Mouse (Mus musculus): ENCODE measurements at regions not wholly inside any gene's neighbourhood (a gene's known extent, or its start where the extent isn't known, plus 50 kb on each side); places are given as distances from the start of the nearest gene placed in this dataset.

DNA sequence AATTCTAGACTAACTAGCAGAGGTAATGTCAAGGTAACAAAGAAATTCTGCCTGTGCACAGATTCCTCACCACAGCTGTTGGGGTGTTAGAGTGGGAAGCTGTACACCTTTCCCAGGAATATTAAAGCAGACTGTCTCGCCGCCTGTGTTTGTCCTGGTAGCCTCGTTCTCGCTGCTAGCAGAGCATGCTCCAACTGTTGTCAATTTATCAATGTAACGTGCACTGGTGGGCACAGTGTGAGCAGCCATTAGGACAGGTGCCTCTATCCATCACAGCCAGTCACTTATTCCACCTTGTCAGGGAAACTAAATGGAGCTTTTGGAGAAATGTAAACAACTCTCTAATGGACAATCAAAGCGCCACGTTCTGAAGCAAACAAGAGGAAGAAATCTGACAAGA is 339.4 kb downstream of the Lmo4 start:
- TF ChIP-seq CHD2 (IDR thresholded peaks at IDR 0.05; ENCODE audit: low read depth, low read length) (no peak), MAFK (IDR thresholded peaks at IDR 0.05; ENCODE audit: insufficient read depth, low read depth, low read length) (no peak), ZC3H11A (IDR thresholded peaks at IDR 0.05; ENCODE audit: borderline replicate concordance, low read depth, low read length) (no peak), ZNF384 (IDR thresholded peaks at IDR 0.05; ENCODE audit: low read depth, low read length) (no peak), HCFC1 (IDR thresholded peaks at IDR 0.05; ENCODE audit: borderline replicate concordance, insufficient read depth, low read length) (no peak)
- in situ Hi-C loops (cut with MboI; ENCODE audit: low sequenced_read_pairs in 2 of 2, unreplicated experiment in 2 of 2) = no loop called here
- no peak overlapping the region for H3K4me3 ChIP-seq (ENCODE audit: insufficient read depth in 1 of 2, low read depth in 1 of 2, low read length in 2 of 2, poor library complexity in 1 of 2, severe bottlenecking in 1 of 2)
- no peak for DNase-seq (ENCODE audit: low read depth, low spot score)
- H3K4me1 ChIP-seq (ENCODE audit: control insufficient read depth in 2 of 2, insufficient read depth in 2 of 2, low read length in 2 of 2, poor library complexity in 1 of 2) = no peaks in the 10 kb centered on the region
- no peaks in the 10 kb centered on the region for H3K9me3 ChIP-seq (ENCODE audit: control insufficient read depth, insufficient read depth, low read depth, low read length)
- H3K9ac ChIP-seq (ENCODE audit: insufficient read depth, low read depth, low read length, poor library complexity, severe bottlenecking) = no peak overlapping the region
- H3K27ac ChIP-seq (ENCODE audit: insufficient read depth, low read depth, low read length, poor library complexity, severe bottlenecking) = no peak overlapping the region
- H3K36me3 ChIP-seq (ENCODE audit: control insufficient read depth, insufficient read depth, low read length, poor library complexity, severe bottlenecking) = no peaks in the 10 kb centered on the region

- no peak overlapping the region for H3K27ac ChIP-seq (ENCODE audit: insufficient read depth, low read depth, low read length, poor library complexity, severe bottlenecking)
- in situ Hi-C loops (cut with MboI; ENCODE audit: low sequenced_read_pairs in 2 of 2, unreplicated experiment in 2 of 2) = no loop called here
- no peaks in the 10 kb centered on the region for H3K36me3 ChIP-seq (ENCODE audit: control insufficient read depth, insufficient read depth, low read length, poor library complexity, severe bottlenecking)
- H3K9me3 ChIP-seq (ENCODE audit: control insufficient read depth, insufficient read depth, low read depth, low read length) = no peaks in the 10 kb centered on the region
- H3K4me1 ChIP-seq (ENCODE audit: control insufficient read depth in 2 of 2, insufficient read depth in 2 of 2, low read length in 2 of 2, poor library complexity in 1 of 2) = no peaks in the 10 kb centered on the region
- no peak overlapping the region for H3K4me3 ChIP-seq (ENCODE audit: insufficient read depth in 1 of 2, low read depth in 1 of 2, low read length in 2 of 2, poor library complexity in 1 of 2, severe bottlenecking in 1 of 2)
- DNase-seq (ENCODE audit: low read depth, low spot score) = no peak
- no peak overlapping the region for H3K9ac ChIP-seq (ENCODE audit: insufficient read depth, low read depth, low read length, poor library complexity, severe bottlenecking)
- TF ChIP-seq CHD2 (IDR thresholded peaks at IDR 0.05; ENCODE audit: low read depth, low read length) (no peak), ZC3H11A (IDR thresholded peaks at IDR 0.05; ENCODE audit: borderline replicate concordance, low read depth, low read length) (no peak), MAFK (IDR thresholded peaks at IDR 0.05; ENCODE audit: insufficient read depth, low read depth, low read length) (no peak), ZNF384 (IDR thresholded peaks at IDR 0.05; ENCODE audit: low read depth, low read length) (no peak)
Measured at GRCm38 (mm10) chr3:143864490-143864889, 340.5 kb downstream of the Lmo4 start.

DNA sequence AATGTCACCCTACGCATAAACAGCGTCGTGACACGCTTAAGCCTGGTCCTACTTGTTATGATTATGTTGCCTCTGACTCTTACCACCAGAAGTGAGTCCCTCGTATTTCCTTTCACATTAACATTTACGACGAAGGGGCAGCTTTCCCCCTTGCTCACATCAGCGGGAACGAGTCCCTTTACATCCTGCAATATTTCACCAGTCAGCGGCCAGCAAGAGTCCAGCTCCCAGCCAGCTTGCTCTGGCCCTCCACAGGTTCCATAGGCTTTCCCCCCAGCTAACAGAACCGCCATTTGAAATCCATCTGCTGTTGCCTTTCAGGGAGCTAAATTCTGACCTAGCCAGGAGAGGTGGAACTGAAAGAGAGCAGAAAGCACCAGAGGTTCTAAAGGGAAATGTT is 342.5 kb downstream of the Lmo4 start:
- Histone ChIP-seq H3K36me3 (ENCODE audit: control insufficient read depth, insufficient read depth, low read length, poor library complexity, severe bottlenecking) (no peaks in the 10 kb centered on the region), H3K4me3 (ENCODE audit: insufficient read depth in 1 of 2, low read depth in 1 of 2, low read length in 2 of 2, poor library complexity in 1 of 2, severe bottlenecking in 1 of 2) (no peak overlapping the region), H3K9me3 (ENCODE audit: control insufficient read depth, insufficient read depth, low read depth, low read length) (no peaks in the 10 kb centered on the region), H3K9ac (ENCODE audit: insufficient read depth, low read depth, low read length, poor library complexity, severe bottlenecking) (no peak overlapping the region), H3K27ac (ENCODE audit: insufficient read depth, low read depth, low read length, poor library complexity, severe bottlenecking) (no peak overlapping the region), H3K4me1 (ENCODE audit: control insufficient read depth in 2 of 2, insufficient read depth in 2 of 2, low read length in 2 of 2, poor library complexity in 1 of 2) (no peaks in the 10 kb centered on the region)
- no peak for DNase-seq (ENCODE audit: low read depth, low spot score)
- TF ChIP-seq ZC3H11A (IDR thresholded peaks at IDR 0.05; ENCODE audit: borderline replicate concordance, low read depth, low read length) (no peak), CHD2 (IDR thresholded peaks at IDR 0.05; ENCODE audit: low read depth, low read length) (no peak), HCFC1 (IDR thresholded peaks at IDR 0.05; ENCODE audit: borderline replicate concordance, insufficient read depth, low read length) (no peak), ZNF384 (IDR thresholded peaks at IDR 0.05; ENCODE audit: low read depth, low read length) (no peak), MAFK (IDR thresholded peaks at IDR 0.05; ENCODE audit: insufficient read depth, low read depth, low read length) (no peak)
- in situ Hi-C loops (cut with MboI; ENCODE audit: low sequenced_read_pairs in 2 of 2, unreplicated experiment in 2 of 2) = no loop called here

DNA sequence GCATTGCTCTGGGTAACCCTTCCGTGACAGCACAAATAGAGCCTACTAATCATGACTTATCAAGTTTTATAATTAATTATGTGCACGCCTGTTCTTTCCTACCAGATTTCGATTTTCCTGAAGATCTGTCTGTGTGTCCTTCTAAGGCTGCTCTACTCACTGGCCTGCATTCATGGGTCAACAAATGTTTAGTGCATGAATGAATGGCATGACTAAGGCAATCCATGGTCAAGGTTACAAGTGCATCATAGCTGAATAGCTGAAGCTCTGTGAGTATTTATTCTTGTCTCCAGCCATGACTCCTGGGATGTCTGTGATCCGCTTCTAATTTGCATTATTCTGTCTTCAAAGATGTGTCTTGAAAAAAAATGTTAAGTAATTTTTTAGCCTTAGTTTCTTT is 343.2 kb downstream of the Lmo4 start:
- no peaks in the 10 kb centered on the region for H3K4me1 ChIP-seq (ENCODE audit: control insufficient read depth in 2 of 2, insufficient read depth in 2 of 2, low read length in 2 of 2, poor library complexity in 1 of 2)
- in situ Hi-C loops (cut with MboI; ENCODE audit: low sequenced_read_pairs in 2 of 2, unreplicated experiment in 2 of 2) = no loop called here
- no peak overlapping the region for H3K27ac ChIP-seq (ENCODE audit: insufficient read depth, low read depth, low read length, poor library complexity, severe bottlenecking)
- TF ChIP-seq CHD2 (IDR thresholded peaks at IDR 0.05; ENCODE audit: low read depth, low read length) = no peak
- TF ChIP-seq ZC3H11A (IDR thresholded peaks at IDR 0.05; ENCODE audit: borderline replicate concordance, low read depth, low read length) = no peak
- no peak for TF ChIP-seq ZNF384 (IDR thresholded peaks at IDR 0.05; ENCODE audit: low read depth, low read length)
- TF ChIP-seq MAFK (IDR thresholded peaks at IDR 0.05; ENCODE audit: insufficient read depth, low read depth, low read length) = no peak
- TF ChIP-seq HCFC1 (IDR thresholded peaks at IDR 0.05; ENCODE audit: borderline replicate concordance, insufficient read depth, low read length) = no peak
- H3K4me3 ChIP-seq (ENCODE audit: insufficient read depth in 1 of 2, low read depth in 1 of 2, low read length in 2 of 2, poor library complexity in 1 of 2, severe bottlenecking in 1 of 2) = no peak overlapping the region
- no peaks in the 10 kb centered on the region for H3K9me3 ChIP-seq (ENCODE audit: control insufficient read depth, insufficient read depth, low read depth, low read length)
- H3K36me3 ChIP-seq (ENCODE audit: control insufficient read depth, insufficient read depth, low read length, poor library complexity, severe bottlenecking) = no peaks in the 10 kb centered on the region
- no peak overlapping the region for H3K9ac ChIP-seq (ENCODE audit: insufficient read depth, low read depth, low read length, poor library complexity, severe bottlenecking)
- DNase-seq (ENCODE audit: low read depth, low spot score) = no peak

- Histone ChIP-seq H3K9me3 (ENCODE audit: control insufficient read depth, insufficient read depth, low read depth, low read length) (no peaks in the 10 kb centered on the region), H3K36me3 (ENCODE audit: control insufficient read depth, insufficient read depth, low read length, poor library complexity, severe bottlenecking) (no peaks in the 10 kb centered on the region), H3K9ac (ENCODE audit: insufficient read depth, low read depth, low read length, poor library complexity, severe bottlenecking) (no peak overlapping the region), H3K4me3 (ENCODE audit: insufficient read depth in 1 of 2, low read depth in 1 of 2, low read length in 2 of 2, poor library complexity in 1 of 2, severe bottlenecking in 1 of 2) (no peak overlapping the region), H3K27ac (ENCODE audit: insufficient read depth, low read depth, low read length, poor library complexity, severe bottlenecking) (no peak overlapping the region), H3K4me1 (ENCODE audit: control insufficient read depth in 2 of 2, insufficient read depth in 2 of 2, low read length in 2 of 2, poor library complexity in 1 of 2) (no peaks in the 10 kb centered on the region)
- TF ChIP-seq HCFC1 (IDR thresholded peaks at IDR 0.05; ENCODE audit: borderline replicate concordance, insufficient read depth, low read length) = no peak
- no peak for TF ChIP-seq ZC3H11A (IDR thresholded peaks at IDR 0.05; ENCODE audit: borderline replicate concordance, low read depth, low read length)
- TF ChIP-seq CHD2 (IDR thresholded peaks at IDR 0.05; ENCODE audit: low read depth, low read length) = no peak
- TF ChIP-seq ZNF384 (IDR thresholded peaks at IDR 0.05; ENCODE audit: low read depth, low read length) = no peak
- no peak for TF ChIP-seq MAFK (IDR thresholded peaks at IDR 0.05; ENCODE audit: insufficient read depth, low read depth, low read length)
- in situ Hi-C loops (cut with MboI; ENCODE audit: low sequenced_read_pairs in 2 of 2, unreplicated experiment in 2 of 2) = no loop called here
- no peak for DNase-seq (ENCODE audit: low read depth, low spot score)
Measured at GRCm38 (mm10) chr3:143835611-143836240, 369.3 kb downstream of the Lmo4 start.
